Mouse (Mus musculus) CH12.LX (cell line): Measurements from ENCODE around the gene Sobp.

ENCODE experiments used
- CTCF ChIP-seq, 2 experiments: IDR thresholded peaks in 1 of 2; conservative IDR thresholded peaks in 1 of 2; 2 replicates each; pipeline ENCODE4 v1.5.1; 2011 to 2012; ENCODE audit warnings: low read depth in 2 of 2, low read length in 2 of 2, improper control_type of control experiment in 1 of 2, inconsistent platforms in 1 of 2, mild to moderate bottlenecking in 1 of 2, moderate library complexity in 1 of 2
- KAT2A ChIP-seq: IDR thresholded peaks from 2 replicates; pipeline ENCODE4 v1.6.1; 2012; ENCODE audit warnings: low read length, improper control_type of control experiment, inconsistent platforms; ENCODE audit not compliant: insufficient replicate concordance
- MAZ ChIP-seq: IDR thresholded peaks from 2 replicates; pipeline ENCODE4 v1.6.1; 2012; ENCODE audit warnings: low read depth, mild to moderate bottlenecking, inconsistent platforms, low read length, improper control_type of control experiment, moderate library complexity
- POLR2A ChIP-seq: IDR thresholded peaks from 2 replicates; pipeline ENCODE4 v1.6.1; 2011; ENCODE audit warnings: low read depth, mild to moderate bottlenecking, improper control_type of control experiment, low read length

- TF ChIP-seq POLR2A (no peak), CTCF (conservative IDR thresholded peaks at IDR 0.05 in 1 of 2, IDR thresholded peaks at IDR 0.05 in 1 of 2; ENCODE audit: low read depth in 2 of 2, low read length in 2 of 2) (no peak), MAZ (no peak), KAT2A (no peak)
These were observed 3.2 kb downstream of the Sobp start for GRCm38 (mm10) chr10:43171106-43171505.
